Mouse (Mus musculus) kidney, postnatal 14 days (tissue): ENCODE data around the gene Fgf8.
A peak's percentile ranks its signal among the peaks of the same experiment; 100 is the strongest.

Experiments used
- DNase-seq: peaks from one replicate; pipeline ENCODE4 v3.0.0; 2022; ENCODE audit warnings: mixed read lengths

Gene Fgf8

DNA sequence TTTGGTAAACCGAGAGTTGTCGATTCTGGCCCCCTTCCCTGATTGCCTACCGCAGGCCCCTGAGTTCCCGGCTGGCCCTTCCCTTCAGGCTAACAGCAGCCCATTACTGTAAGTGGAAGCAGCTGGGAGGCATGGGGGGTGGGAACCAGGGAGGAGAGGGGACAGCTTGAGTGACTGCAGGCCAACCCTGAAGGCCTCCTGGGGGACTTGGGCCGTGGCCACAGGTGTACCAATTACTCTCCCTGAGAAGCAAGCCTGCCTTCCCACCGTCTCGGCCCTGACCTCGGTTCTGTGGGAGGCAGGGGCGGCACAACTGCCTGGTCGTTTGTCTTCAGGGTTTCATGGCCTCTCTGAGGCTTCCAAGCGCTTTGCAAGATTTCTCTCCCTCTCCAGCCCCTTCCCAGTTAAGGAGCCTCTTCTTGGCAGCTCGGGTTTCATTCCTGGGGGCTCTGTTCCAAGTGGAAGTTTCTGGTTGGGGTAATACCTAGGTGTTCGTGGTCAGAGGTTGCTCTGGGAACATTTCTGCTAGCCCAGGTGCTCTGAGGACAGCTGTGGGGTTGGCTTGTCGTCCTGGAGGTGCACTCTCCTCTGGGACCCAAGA, 16.9 kb downstream of the Fgf8 start:
- no peak for DNase-seq

DNA sequence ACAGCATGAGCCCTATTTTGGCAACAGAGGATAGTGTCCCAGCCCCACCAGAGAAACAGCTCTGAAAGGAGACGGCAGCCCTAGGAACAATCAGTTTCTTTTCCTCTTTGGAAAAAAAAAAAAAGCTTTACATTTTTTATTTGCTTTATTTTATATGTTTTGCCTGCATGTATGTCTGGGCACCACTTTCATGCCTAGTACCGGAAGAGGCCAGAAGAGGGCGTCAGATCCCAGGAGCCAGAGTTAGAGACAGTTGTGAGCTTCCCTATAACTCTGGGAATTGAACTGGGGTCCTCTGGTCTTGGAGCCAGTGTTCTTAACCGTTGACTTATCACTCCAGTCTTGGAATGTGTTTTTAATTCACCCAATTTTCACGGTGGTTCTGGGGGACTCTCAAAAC, 20.5 kb downstream of the Fgf8 start:
- DNase-seq = no peak

DNA sequence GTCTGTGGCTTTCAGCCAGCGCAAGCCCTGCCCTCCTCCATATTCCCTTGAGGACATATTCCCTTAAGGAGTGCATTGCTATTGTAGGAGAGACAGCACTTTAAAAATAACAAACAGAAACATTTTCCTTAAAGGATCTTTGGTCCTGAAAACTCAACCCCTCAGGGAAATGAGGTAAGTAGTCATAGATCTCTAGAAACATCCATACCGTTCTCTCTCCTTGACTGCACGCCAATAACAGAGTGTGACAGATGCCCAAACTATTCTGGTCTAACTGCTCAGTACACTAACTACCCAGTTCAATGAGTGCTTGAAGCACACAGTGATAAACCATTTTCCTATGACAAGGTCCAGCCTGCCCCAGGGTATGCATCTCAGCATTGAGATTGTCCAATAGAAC, 24.4 kb downstream of the Fgf8 start:
- DNase-seq = no peak

DNA sequence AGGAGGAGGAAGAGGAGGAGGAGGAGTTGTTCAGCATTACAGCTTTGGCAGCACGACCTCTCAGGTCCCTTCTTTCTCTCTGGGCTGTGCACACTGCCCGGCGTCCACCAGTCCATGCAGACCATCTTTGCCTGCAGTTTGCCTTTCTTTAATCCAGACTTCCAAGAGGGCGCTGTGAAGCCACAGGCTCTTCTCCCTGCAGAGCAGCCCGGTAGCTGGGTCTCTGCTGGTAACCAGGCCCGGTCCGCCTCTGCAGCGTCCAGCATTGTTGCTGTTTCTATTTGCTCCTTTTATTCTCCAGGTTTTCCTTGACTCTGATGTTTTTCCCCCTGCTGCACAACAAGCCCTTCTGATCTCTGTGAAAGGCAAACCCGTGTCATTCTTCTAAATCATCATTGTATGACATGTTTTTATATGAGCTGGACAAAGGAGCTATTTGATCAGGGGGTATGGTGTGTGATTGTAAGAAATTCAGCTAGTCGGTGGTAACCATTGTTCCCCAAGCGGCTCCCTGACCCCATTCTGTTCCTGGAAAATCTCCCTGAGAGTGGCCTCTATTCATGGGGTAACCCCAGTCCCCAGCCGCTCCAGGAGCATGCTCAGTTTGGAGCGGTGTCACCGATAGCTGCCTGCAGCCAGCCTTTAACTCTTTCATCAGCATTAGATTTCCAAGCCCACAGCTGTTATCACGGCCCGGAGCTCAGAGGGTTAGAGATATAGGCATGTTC, 25.1 kb downstream of the Fgf8 start:
- peak; percentile 44 for DNase-seq

DNA sequence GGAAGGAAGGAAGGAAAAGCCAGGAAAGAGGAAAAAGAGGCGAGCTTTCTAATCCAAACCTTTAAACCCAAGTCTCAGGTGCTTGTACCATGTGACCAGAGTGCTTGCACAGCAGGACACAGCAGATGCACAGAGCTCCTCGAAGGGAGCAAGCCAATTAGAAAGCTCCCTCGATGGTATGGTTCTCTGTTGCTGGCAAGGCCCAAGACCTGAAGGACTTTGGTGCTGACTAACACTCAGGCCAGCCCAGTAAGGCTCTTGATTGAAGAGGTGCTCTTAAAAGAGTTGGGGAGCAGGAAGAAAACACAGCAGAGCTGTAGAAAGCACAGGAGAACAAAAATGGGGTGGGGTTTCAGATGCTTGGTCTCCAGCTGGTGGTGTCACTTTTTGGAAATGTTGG, 34.0 kb downstream of the Fgf8 start:
- DNase-seq = no peak

DNA sequence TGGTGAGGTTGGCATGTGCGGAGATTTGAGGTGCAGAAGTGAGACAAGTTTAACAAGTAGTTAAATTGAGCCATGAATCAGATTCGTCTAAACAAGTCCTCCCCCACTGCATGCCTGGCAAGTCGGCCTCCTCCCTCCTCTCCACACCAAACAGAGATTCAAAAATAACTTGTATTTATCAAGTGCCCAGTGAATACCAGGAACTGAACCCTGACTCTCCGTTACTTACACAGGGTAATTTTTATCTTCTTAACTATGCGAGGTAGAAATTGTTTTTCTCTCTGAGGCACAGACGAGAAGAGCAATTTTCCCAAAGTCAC, 46.5 kb downstream of the Fgf8 start:
- no peak for DNase-seq

DNA sequence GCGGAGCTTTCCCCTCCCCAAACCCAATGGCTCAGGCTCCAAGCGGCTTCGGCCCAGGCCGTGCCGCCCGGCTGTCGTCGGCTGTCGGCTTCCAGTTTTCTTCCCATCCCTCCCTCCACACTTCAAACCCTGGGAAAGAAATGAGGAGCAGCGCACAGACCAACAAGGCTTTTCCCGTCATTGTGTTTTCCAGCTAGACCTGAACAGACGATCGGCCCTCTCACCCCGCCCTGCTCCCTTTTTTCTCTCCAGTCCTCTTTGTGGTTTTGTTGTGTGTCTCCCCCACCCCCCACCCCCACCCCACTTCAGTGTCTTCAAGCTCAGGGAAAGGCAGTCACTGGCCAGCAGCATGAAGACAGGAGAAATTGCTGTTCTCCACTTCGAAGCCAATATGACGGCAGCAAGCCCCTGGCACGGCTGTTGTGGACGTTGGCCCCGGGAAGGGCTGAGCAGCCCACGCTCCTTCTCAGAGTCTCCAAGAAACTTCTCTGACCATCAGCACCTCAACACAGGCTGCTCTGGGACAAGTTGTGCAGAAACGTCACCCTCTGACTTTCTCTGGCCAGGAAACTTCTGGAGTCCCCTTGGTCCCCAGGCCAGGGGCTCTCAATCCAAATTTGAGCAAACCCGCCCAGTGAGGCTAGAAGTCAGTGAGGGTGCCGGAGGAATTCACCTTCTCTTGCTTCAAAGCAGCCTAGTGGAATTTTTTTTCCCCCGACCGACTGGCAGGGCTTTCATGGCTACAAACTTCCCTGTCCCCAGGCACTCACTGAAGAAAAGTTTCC, 47.0 kb downstream of the Fgf8 start:
- DNase-seq = peak; percentile 18

DNA sequence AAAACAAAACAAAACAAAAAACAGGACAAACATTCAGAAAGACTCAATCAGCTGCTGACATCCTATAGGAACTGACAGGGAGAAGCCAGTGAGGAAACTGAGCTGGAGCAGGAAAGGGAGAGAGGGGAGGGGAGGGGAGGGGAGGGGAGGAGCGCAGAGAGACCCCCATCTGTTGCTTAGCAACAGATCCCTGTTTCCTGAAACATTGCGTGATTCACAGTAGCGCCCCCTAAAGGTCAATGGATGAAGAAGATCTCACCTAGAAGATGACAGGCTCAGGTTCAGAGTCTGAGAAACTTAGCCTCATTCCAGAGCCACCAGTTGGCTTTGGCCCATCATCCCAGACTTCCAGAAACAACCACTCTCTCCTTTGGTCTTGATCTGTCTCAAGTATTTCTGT, 48.7 kb downstream of the Fgf8 start:
- DNase-seq = no peak

DNA sequence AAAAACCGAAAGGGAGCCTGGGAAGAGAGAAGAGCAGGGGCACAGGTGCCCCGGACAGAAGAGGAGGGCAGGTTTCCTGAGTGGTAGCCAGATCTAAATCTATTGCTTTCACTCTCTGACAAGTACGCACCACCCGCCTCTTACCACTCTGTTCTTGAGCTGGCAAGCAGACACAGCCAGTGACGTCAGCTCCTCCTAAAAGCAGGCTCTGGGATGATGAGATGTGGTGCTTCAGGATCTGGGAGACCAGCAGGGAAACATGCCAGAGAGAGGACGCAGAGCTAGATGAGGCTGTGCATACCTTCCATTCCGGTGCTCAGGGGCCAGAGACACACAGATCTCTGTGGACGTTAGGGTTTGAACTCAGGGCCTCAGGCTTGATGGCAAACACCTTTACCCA, 50.5 kb downstream of the Fgf8 start:
- no peak for DNase-seq

DNA sequence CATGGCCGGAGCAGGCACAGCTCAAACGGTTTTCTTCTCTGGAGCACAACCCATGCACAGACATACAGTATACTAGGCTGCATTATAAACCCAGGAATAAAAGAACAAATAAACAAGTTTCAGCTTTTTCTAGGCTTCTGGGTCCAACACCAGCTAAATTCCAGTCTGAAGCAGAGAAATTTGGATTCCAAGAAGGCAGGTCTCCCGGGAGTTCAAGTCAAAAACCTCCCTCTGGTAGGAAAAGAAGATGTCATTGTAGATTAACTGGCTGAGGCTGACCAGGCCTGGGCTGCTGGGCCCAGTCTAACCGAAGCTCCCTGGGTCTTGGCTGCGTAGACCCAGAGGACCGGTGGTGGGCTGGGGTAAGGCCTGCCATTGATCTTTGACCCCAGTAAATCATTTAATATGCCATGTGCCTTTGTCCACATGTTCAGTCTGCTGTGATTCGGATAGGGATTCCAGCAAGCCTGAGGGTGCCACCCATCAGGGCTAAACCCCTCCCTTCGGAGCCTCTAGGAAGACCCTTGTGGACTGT, 51.6 kb downstream of the Fgf8 start:
- no peak for DNase-seq

DNA sequence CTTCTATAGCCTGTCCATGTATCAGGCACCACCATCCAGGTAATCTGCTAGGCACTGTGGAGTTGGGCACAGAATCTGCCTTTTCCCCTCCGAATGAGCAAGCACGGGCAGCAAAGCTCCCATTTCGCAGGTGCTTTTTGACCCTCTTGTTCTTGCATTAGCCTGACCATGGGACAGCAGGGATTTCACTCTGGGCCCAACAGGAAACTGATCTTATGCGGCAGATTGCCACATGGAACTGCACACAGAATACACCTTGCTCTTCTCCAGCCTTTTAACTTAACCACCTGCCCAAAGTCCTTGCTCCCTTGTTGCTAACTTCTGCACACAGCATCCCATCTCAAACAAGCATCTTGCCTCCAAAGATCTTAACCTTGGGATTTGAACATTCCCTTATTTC, 55.7 kb downstream of the Fgf8 start:
- no peak for DNase-seq
